Mouse (Mus musculus) liver, embryonic 14.5 days (tissue): ENCODE measurements around the gene Dars. TPM values are rescaled to one million over a fixed set of nuclear protein-coding genes. Genes with fewer than 3 reads are reported as not detected.

Experiments
- ATAC-seq: fragments of 200-750 bp; cut with Nextera tagmentation; 2 replicates; pipeline ENCODE4 v1.8.0; 2017; ENCODE audit warnings: moderate number of reproducible peaks, mild to moderate bottlenecking, moderate library complexity; ENCODE audit not compliant: insufficient read depth
- DNase-seq, 3 experiments: peaks; one replicate each; pipeline ENCODE4 v3.0.0-alpha.2; 2012 to 2013; ENCODE audit warnings: low read depth in 3 of 3, low spot score in 3 of 3
- H3K27ac ChIP-seq: fragments of 300-500 bp; sonication (generic); 2 replicates; pipeline ENCODE4 v1.5.1; 2014; ENCODE audit warnings: moderate library complexity, mild to moderate bottlenecking, control low read depth, inconsistent platforms
- H3K27me3 ChIP-seq: fragments of 300-500 bp; sonication (generic); 2 replicates; pipeline ENCODE4 v1.6.1; 2014; ENCODE audit warnings: mild to moderate bottlenecking, low read length, moderate library complexity; ENCODE audit not compliant: control insufficient read depth, insufficient read depth
- H3K36me3 ChIP-seq: fragments of 300-500 bp; sonication (generic); replicated peaks from 2 replicates; pipeline ENCODE4 v1.6.1; 2014; ENCODE audit warnings: low read depth; ENCODE audit not compliant: control insufficient read depth, insufficient read depth
- H3K4me1 ChIP-seq, 2 experiments: fragments of 200-500 bp in 1 of 2; fragments of 300-500 bp in 1 of 2; sonication (generic) in 1 of 2; replicated peaks; 2 replicates each; pipeline ENCODE4 v1.6.1; 2012 to 2014; ENCODE audit warnings: antibody characterized with exemption in 1 of 2, inconsistent platforms in 1 of 2, low read length in 1 of 2; ENCODE audit not compliant: control insufficient read depth in 2 of 2, insufficient read depth in 2 of 2
- H3K4me2 ChIP-seq: fragments of 300-500 bp; sonication (generic); 2 replicates; pipeline ENCODE4 v1.6.1; 2014; ENCODE audit warnings: low read depth, mild to moderate bottlenecking, control low read depth, moderate library complexity
- H3K4me3 ChIP-seq, 2 experiments: fragments of 200-500 bp in 1 of 2; fragments of 300-500 bp in 1 of 2; sonication (generic) in 1 of 2; 2 replicates each; pipeline ENCODE4 v1.5.1; 2012 to 2014; ENCODE audit warnings: low read depth in 2 of 2, low read length in 2 of 2, mild to moderate bottlenecking in 2 of 2, control low read depth in 1 of 2, inconsistent platforms in 1 of 2, moderate library complexity in 1 of 2; ENCODE audit not compliant: insufficient read depth in 1 of 2
- H3K9ac ChIP-seq: fragments of 300-500 bp; sonication (generic); replicated peaks from 2 replicates; pipeline ENCODE4 v1.6.1; 2014; ENCODE audit warnings: mild to moderate bottlenecking, control low read depth, moderate library complexity
- H3K9me3 ChIP-seq: fragments of 300-500 bp; sonication (generic); 2 replicates; pipeline ENCODE4 v1.6.1; 2016; ENCODE audit warnings: low read length, mixed read lengths; ENCODE audit not compliant: control insufficient read depth
- CTCF ChIP-seq: IDR thresholded peaks from 2 replicates; pipeline ENCODE4 v1.5.1; 2016; ENCODE audit warnings: antibody characterized with exemption, low read depth, control low read depth
- EP300 ChIP-seq: IDR thresholded peaks from 2 replicates; pipeline ENCODE4 v1.6.1; 2016; ENCODE audit warnings: antibody characterized with exemption, low read depth
- WGBS: fragments of 180-500 bp; shearing (Covaris S2); extraction: QIAGEN DNeasy Blood & Tissue Kit; methylation state at CpG from one replicate; pipeline ENCODE4 v1.1.7; 2014; ENCODE audit not compliant: insufficient replicate concordance; 5-methylcytosine and 5-hydroxymethylcytosine counted together
- polyA plus RNA-seq, 2 experiments: library from polyadenylated mRNA; depleted of rRNA in 1 of 2; stranded (reverse) in 1 of 2; unstranded in 1 of 2; fragments of >200 nt; fragmentation: Nextera tagmentation in 1 of 2; extraction: Ambion mirVana in 1 of 2; gene quantifications; 2 replicates each; pipeline versions ENCODE4 v1.2.1 to v1.2.3; 2012 to 2014

Gene Dars
- polyA plus RNA-seq, 2 experiments: 34.8 to 62.8 TPM

DNA sequence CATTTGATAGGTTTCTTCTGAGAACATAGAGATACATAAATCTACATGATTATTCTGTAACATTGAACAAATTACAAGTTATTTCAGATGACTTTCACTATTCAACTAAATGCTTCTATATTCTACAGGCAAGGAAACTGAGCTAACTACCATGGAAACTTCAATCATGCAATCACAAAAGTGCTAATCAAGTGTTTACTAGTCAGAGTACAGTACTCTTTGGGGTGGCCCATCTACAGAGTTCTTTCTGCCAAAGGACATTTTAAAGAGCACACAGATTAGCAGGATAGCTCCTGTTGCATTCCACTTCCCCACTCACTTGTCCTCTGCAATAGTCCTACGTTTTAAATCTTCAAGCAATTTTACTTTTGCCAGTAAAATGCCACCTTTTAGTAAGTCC, 11.5 kb downstream of the Dars start:
- Histone ChIP-seq H3K4me3 (no peak overlapping the region), H3K4me2 (no peak overlapping the region), H3K27ac (no peak overlapping the region), H3K9ac (no peak overlapping the region), H3K27me3 (no peaks in the 10 kb centered on the region), H3K9me3 (no peaks in the 10 kb centered on the region), H3K36me3 (peaks cover 8% of the 10 kb centered on the region; the same call in 1 of the 2 replicates), H3K4me1 (no peaks in the 10 kb centered on the region; a peak in 1 of 4 replicates)
- DNase-seq (no peak), ATAC-seq (no peak)
- WGBS: 67% methylated on average over 1 of the region's 1 CpGs
- TF ChIP-seq CTCF (no peak), EP300 (no peak)

GRCm38 (mm10) chr1:128405041-128405481, 12.1 kb downstream of the Dars start:
- 75% methylated on average over 2 of the region's 2 CpGs for WGBS
- no peaks in the 10 kb centered on the region for H3K9me3 ChIP-seq
- no peak for ATAC-seq
- DNase-seq: no peak
- TF ChIP-seq CTCF (no peak), EP300 (no peak)
- H3K27ac ChIP-seq: no peak overlapping the region
- peaks cover 7% of the 10 kb centered on the region; the same call in 1 of the 2 replicates for H3K36me3 ChIP-seq
- no peaks in the 10 kb centered on the region for H3K27me3 ChIP-seq
- H3K4me3 ChIP-seq: no peak overlapping the region
- no peak overlapping the region for H3K9ac ChIP-seq
- H3K4me2 ChIP-seq: no peak overlapping the region
- no peaks in the 10 kb centered on the region; a peak in 1 of 4 replicates for H3K4me1 ChIP-seq

GRCm38 (mm10) chr1:128400926-128401325, 16.2 kb downstream of the Dars start:
- WGBS: 67% methylated on average over 2 of the region's 2 CpGs
- Histone ChIP-seq H3K4me1 (no peaks in the 10 kb centered on the region), H3K27ac (no peak overlapping the region), H3K27me3 (no peaks in the 10 kb centered on the region), H3K9me3 (no peaks in the 10 kb centered on the region), H3K4me3 (no peak overlapping the region), H3K9ac (no peak overlapping the region), H3K36me3 (peaks cover 12% of the 10 kb centered on the region), H3K4me2 (no peak overlapping the region)
- no peak for DNase-seq
- no peak for TF ChIP-seq CTCF
- TF ChIP-seq EP300: no peak
- ATAC-seq: no peak

- whole genome bisulfite sequencing: 76% methylated on average over 5 of the region's 5 CpGs
- DNase-seq: no peak
- no peak for TF ChIP-seq EP300
- TF ChIP-seq CTCF: no peak
- ATAC-seq: no peak
- H3K4me3 ChIP-seq: no peak overlapping the region
- H3K27me3 ChIP-seq: no peaks in the 10 kb centered on the region
- H3K4me1 ChIP-seq: no peaks in the 10 kb centered on the region
- no peaks in the 10 kb centered on the region for H3K9me3 ChIP-seq
- H3K27ac ChIP-seq: no peak overlapping the region
- no peak overlapping the region for H3K4me2 ChIP-seq
- H3K36me3 ChIP-seq: peaks cover 13% of the 10 kb centered on the region
- H3K9ac ChIP-seq: no peak overlapping the region
Measured at GRCm38 (mm10) chr1:128399941-128400915, 16.9 kb downstream of the Dars start.

DNA sequence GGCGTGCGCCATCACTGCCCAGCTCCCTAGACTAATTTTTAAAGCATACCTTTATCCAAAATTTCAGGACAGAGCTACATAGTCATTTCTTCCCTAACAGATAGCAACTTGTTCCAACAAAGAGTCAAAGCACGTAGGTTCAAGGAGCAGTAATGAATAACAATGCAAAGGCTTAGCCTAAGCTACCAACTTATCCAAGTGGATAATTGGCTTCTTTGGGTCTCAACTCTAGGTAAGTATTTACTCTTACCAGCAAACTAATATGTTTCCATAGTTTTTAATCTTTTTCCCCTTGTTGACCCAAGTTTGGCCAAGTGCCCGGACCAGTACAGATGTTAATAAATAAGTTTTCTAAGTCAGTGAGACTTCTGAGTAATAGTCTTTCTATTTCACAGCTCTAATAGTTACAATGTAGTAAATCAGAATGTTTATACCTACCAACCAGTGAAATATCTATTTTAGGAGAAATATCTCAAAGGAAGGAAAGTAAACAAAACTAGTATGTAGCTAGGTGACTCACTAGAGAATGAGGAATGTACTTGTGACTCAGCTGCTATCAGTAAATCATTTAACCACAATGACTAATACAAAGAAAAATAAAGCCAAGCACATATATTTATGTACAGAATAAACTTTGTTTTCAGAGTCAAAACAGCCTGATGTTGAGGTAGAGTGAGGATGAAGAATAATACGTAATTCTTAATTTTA, 18.3 kb downstream of the Dars start:
- Histone ChIP-seq H3K4me3 (no peak overlapping the region), H3K4me1 (no peaks in the 10 kb centered on the region), H3K27me3 (no peaks in the 10 kb centered on the region), H3K9me3 (no peaks in the 10 kb centered on the region), H3K4me2 (no peak overlapping the region), H3K9ac (no peak overlapping the region), H3K36me3 (peaks cover 13% of the 10 kb centered on the region), H3K27ac (no peak overlapping the region)
- ATAC-seq (no peak), DNase-seq (no peak)
- TF ChIP-seq CTCF (no peak), EP300 (no peak)
- 88% methylated on average over 5 of the region's 5 CpGs for WGBS
